Mouse (Mus musculus): ENCODE data around the gene Tfb2m. TPM values are rescaled to one million over a fixed set of nuclear protein-coding genes. Genes with fewer than 3 reads are reported as not detected.

The Tfb2m gene
- total RNA-seq, 2 experiments from 2014 or later = 7.1 to 15.6 TPM

- ATAC-seq (replicated peaks; ENCODE audit: low FRiP score, poor library complexity, severe bottlenecking) = no peak
Measured at GRCm38 (mm10) chr1:179560845-179561430, 14.9 kb upstream of the Tfb2m start.

GRCm38 (mm10) chr1:179559446-179560194 is 13.6 kb upstream of the Tfb2m start:
- ATAC-seq (replicated peaks; ENCODE audit: low FRiP score, poor library complexity, severe bottlenecking) = no peak

DNA sequence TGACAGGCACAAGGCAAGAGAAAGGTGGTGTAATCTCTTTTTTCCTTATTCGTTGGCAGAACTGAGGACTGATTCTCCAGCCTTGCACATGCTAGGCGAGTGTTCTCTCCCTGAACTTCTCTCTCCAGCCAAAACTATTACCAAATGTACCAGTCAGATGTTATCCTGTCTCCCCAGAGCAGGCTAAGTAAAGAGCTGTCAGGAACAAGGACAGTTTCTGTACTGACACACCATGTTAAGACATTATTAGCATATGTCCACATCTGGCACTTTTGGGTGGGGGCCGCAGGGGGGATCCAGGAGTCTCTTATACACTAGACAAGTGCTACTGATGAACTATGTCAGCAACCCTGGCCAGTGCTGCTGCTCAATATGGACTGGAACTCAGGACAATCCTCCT is 10.9 kb upstream of the Tfb2m start:
- no peak for ATAC-seq (replicated peaks; ENCODE audit: low FRiP score, poor library complexity, severe bottlenecking)

GRCm38 (mm10) chr1:179553949-179554347 is 7.9 kb upstream of the Tfb2m start:
- no peak for ATAC-seq (replicated peaks; ENCODE audit: low FRiP score, poor library complexity, severe bottlenecking)

DNA sequence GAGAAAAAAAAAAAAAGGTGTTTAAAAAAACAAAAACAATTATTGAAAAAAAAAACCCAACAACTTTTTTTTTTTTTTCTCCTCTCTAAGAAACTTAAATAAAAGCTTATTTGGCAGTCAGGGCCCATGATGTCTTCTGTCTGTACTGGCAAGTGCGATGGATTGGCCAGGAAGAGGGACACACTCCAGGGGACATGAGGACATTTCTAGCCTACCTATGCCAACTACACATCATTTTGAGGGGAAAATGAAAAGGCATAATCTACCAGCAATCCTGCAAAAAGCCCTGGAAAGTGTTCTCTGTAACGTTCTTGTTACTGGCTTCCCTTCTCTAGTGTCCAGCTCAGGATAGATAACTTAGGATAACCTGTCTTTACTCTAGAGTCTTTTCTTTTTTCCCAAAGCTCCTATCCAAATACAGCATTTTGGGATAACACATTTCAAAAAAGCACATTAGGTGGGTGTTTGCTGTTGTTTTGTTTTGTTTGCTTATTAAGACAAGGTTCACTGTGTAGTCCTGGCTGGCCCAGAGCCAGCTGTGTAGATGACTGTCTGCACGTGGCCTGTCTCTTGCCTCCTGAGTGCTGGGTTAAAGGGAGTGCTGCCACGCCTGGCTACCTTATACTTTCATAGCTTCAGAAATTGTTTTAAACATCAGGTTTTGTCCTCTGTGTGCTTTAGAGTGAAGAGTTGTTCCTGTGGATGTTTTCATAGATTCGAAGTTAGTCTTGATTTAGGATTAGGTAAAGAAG is 7.3 kb upstream of the Tfb2m start:
- ATAC-seq (replicated peaks; ENCODE audit: low FRiP score, poor library complexity, severe bottlenecking) = no peak

DNA sequence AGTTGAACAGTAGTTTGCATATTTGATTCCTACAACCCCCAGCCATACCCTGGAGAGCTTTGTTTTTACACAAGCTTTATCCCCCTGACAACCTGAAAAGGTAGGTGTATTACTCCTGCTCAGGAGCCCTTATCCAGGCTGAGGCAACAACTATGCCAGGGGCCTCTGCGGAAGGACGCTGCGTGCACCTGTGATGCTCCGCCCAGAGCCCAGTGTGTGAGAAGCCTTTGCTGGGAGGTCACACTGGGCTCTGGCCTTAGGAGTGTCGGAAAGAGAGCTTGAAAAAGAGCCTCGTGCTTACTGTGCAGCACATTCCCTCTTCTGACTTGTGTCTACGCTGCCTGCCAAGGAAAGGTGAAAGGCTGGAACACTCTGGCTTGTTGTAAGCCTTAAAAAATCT is 6.7 kb upstream of the Tfb2m start:
- ATAC-seq (replicated peaks; ENCODE audit: low FRiP score, poor library complexity, severe bottlenecking) = no peak

GRCm38 (mm10) chr1:179551921-179552320 is 5.9 kb upstream of the Tfb2m start:
- ATAC-seq (replicated peaks; ENCODE audit: low FRiP score, poor library complexity, severe bottlenecking) = no peak; the same call in 1 of the 2 replicates

- ATAC-seq (replicated peaks; ENCODE audit: low FRiP score, poor library complexity, severe bottlenecking) = peak; percentile 69
Measured at GRCm38 (mm10) chr1:179551336-179551735, 5.3 kb upstream of the Tfb2m start.

DNA sequence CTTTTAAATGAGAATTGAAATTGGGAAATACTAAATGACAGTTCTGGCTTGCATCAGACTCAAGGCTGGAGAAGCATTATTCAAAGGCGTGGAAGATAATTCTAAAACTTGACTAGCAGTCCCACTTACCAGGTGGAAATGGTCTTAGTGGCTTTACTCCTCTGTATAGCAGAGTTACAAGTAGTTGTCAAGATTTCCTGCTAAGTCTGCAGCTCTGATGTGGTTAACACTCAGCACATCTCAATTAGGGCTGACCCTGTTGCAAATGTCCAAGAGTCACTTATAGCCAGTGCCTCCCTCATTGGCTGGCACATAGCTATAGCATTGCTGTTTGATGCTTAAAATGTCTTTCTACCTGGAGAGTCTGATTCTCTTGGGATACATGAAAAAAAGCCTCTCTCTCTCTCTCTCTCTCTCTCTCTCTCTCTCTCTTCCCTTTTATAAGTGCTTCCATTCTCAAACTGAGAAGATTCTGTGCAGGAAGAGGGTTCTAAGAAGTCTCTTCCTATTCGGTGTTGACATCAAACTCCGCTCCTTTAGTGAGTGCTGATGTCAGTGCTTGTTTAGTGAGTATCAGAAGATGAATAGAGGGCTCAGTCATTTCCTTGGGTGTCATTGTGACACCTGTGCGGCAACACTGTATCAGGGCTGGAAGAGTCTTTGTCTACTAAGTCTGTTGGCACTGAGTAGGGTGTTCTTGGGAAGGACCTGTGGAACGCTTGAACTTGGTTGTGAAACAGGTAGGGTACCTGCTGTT is 3.1 kb upstream of the Tfb2m start:
- ATAC-seq (replicated peaks; ENCODE audit: low FRiP score, poor library complexity, severe bottlenecking) = no peak

GRCm38 (mm10) chr1:179548220-179548619 is 2.2 kb upstream of the Tfb2m start:
- ATAC-seq (replicated peaks; ENCODE audit: low FRiP score, poor library complexity, severe bottlenecking) = no peak

GRCm38 (mm10) chr1:179547176-179547575 is 1.1 kb upstream of the Tfb2m start:
- no peak for ATAC-seq (replicated peaks; ENCODE audit: low FRiP score, poor library complexity, severe bottlenecking)

DNA sequence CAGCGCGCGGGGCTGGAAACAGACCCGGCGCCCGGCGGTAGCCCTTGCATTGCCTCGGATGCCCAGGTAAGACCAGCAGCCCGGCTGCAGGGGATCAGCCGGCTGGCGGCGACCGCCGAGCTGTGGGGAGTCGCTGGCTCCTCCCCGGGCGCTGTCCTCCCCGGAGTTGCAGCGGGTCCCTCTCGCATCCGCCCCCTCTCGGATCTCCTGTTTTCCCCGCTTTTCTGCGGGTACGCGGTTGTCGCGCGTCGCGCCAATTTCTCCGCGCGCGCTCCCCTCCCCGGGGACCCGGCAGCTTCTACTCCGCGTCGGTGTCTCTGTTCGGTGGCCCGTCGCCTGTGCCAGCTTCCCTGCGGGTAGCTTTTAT is 467 bp upstream of the Tfb2m start:
- peak; percentile 42 for ATAC-seq (replicated peaks; ENCODE audit: low FRiP score, poor library complexity, severe bottlenecking)

- ATAC-seq (replicated peaks; ENCODE audit: low FRiP score, poor library complexity, severe bottlenecking) = no peak
Measured at GRCm38 (mm10) chr1:179541502-179541901, 4.6 kb downstream of the Tfb2m start.

- no peak for ATAC-seq (replicated peaks; ENCODE audit: low FRiP score, poor library complexity, severe bottlenecking)
Measured at GRCm38 (mm10) chr1:179539887-179540286, 6.2 kb downstream of the Tfb2m start.

DNA sequence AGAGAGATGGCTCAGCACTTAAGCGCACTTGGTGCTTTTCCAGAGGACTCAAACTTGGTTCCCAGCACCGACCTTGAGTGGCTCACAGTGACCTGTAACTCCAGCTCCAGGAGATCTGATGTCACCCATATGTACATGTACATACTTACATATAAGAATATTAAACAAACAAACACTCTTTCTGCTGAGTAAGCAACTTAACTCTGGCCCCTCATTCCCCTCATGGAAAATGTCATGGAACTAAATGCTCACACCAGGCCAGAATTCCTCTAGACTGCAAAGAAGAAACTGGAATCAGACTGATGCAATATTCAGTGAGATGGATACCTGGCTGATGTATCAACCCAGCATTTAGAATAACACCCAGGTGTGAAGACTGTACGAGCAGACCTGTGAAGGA is 7.0 kb downstream of the Tfb2m start:
- ATAC-seq (replicated peaks; ENCODE audit: low FRiP score, poor library complexity, severe bottlenecking) = no peak

GRCm38 (mm10) chr1:179519901-179520300 is 26.2 kb downstream of the Tfb2m start:
- ATAC-seq (replicated peaks; ENCODE audit: low FRiP score, poor library complexity, severe bottlenecking) = no peak

- ATAC-seq (replicated peaks; ENCODE audit: low FRiP score, poor library complexity, severe bottlenecking) = peak; percentile 98
Measured at GRCm38 (mm10) chr1:179517713-179518465, 28.2 kb downstream of the Tfb2m start, which contains the start of gene Smyd3. Gene Smyd3 (minus strand): TSS chr1:179518041.

- ATAC-seq (replicated peaks; ENCODE audit: low FRiP score, poor library complexity, severe bottlenecking) = peak; percentile 56
Measured at GRCm38 (mm10) chr1:179516941-179517712, 28.9 kb downstream of the Tfb2m start.

- no peak for ATAC-seq (replicated peaks; ENCODE audit: low FRiP score, poor library complexity, severe bottlenecking)
Measured at GRCm38 (mm10) chr1:179511895-179512294, 34.2 kb downstream of the Tfb2m start.
